Mouse (Mus musculus) liver, adult 2 months (tissue): ENCODE data around the gene Oprm1. TPM values are rescaled to one million over a fixed set of nuclear protein-coding genes. Genes with fewer than 3 reads are reported as not detected.
"Not testable (repeated sequence)": the region's sequence is repeated elsewhere in the genome, so short reads cannot be mapped to it uniquely, and the experiment has no call there.

ENCODE experiments used
- DNase-seq: peaks from one replicate; pipeline ENCODE4 v3.0.0-alpha.2; 2011; ENCODE audit warnings: low read depth, low spot score; ENCODE audit errors: extremely low read depth
- H3K27ac ChIP-seq: fragments of 200-500 bp; replicated peaks from 2 replicates; pipeline ENCODE4 v1.5.1; 2012; ENCODE audit warnings: low read depth, mild to moderate bottlenecking, control low read depth, inconsistent platforms, low read length; ENCODE audit not compliant: insufficient read depth
- H3K27me3 ChIP-seq: fragments of 200-500 bp; 2 replicates; pipeline ENCODE4 v1.6.1; 2012; ENCODE audit warnings: mild to moderate bottlenecking, moderate library complexity, low read length, inconsistent platforms; ENCODE audit not compliant: control insufficient read depth, insufficient read depth
- H3K36me3 ChIP-seq: fragments of 200-500 bp; 2 replicates; pipeline ENCODE4 v1.6.1; 2012; ENCODE audit warnings: low read length, inconsistent platforms; ENCODE audit not compliant: control insufficient read depth, insufficient read depth
- H3K4me1 ChIP-seq: fragments of 200-500 bp; 2 replicates; pipeline ENCODE4 v1.6.1; 2011; ENCODE audit warnings: low read length; ENCODE audit not compliant: control insufficient read depth, insufficient read depth
- H3K4me3 ChIP-seq: fragments of 200-500 bp; 2 replicates; pipeline ENCODE4 v1.5.1; 2011; ENCODE audit warnings: low read depth, mild to moderate bottlenecking, control low read depth, low read length, moderate library complexity; ENCODE audit not compliant: insufficient read depth
- H3K79me2 ChIP-seq: fragments of 200-500 bp; 2 replicates; pipeline ENCODE4 v1.6.1; 2012; ENCODE audit warnings: inconsistent platforms, mild to moderate bottlenecking, low read length, moderate library complexity; ENCODE audit not compliant: control insufficient read depth, insufficient read depth
- H3K9ac ChIP-seq: fragments of 200-500 bp; 2 replicates; pipeline ENCODE4 v1.6.1; 2012; ENCODE audit warnings: low read depth, mild to moderate bottlenecking, control low read depth, inconsistent platforms, low read length
- CTCF ChIP-seq: fragments of 200-500 bp; IDR thresholded peaks from 2 replicates; pipeline ENCODE4 v1.5.1; 2011; ENCODE audit warnings: low read depth, low read length, control low read depth
- POLR2A ChIP-seq: fragments of 200-500 bp; IDR thresholded peaks from 2 replicates; pipeline ENCODE4 v1.6.1; 2011; ENCODE audit warnings: low read length, control low read depth; ENCODE audit not compliant: insufficient read depth; ENCODE audit errors: extremely low read depth
- WGBS: fragments of 180-500 bp; shearing (Covaris S2); methylation state at CpG from one replicate; pipeline ENCODE4 v1.1.7; 2018; 5-methylcytosine and 5-hydroxymethylcytosine counted together
- polyA plus RNA-seq: library from polyadenylated mRNA; depleted of rRNA; stranded (reverse); fragments of >200 nt; gene quantifications from 2 replicates; pipeline ENCODE4 v1.2.3, GENCODE M21; 2012
- total RNA-seq: library from RNA; depleted of rRNA; stranded (reverse); fragments of >200 nt; gene quantifications from 2 replicates; pipeline ENCODE4 v1.2.3, GENCODE M21; 2014

The Oprm1 gene
- total and polyA plus RNA-seq, 2 experiments, result not detected

- Histone ChIP-seq H3K36me3 (no peaks in the 10 kb centered on the region), H3K9ac (no peak overlapping the region), H3K4me3 (no peak overlapping the region), H3K27ac (no peak overlapping the region), H3K79me2 (no peaks in the 10 kb centered on the region), H3K4me1 (no peaks in the 10 kb centered on the region), H3K27me3 (no peaks in the 10 kb centered on the region)
- DNase-seq, result no peak
- no peak for TF ChIP-seq POLR2A
- TF ChIP-seq CTCF, result no peak
- whole genome bisulfite sequencing, result 82% methylated on average over 2 of the region's 2 CpGs
These were observed 90.5 kb downstream of the Oprm1 start for GRCm38 (mm10) chr10:6848834-6849233.

GRCm38 (mm10) chr10:6855812-6856211 lies 97.5 kb downstream of the Oprm1 start:
- DNase-seq, result no peak

GRCm38 (mm10) chr10:6871418-6872072 lies 113.2 kb downstream of the Oprm1 start:
- no peaks in the 10 kb centered on the region for H3K36me3 ChIP-seq
- no peaks in the 10 kb centered on the region for H3K27me3 ChIP-seq
- H3K79me2 ChIP-seq, result no peaks in the 10 kb centered on the region
- DNase-seq, result no peak
- TF ChIP-seq CTCF, result no peak
- no peak for TF ChIP-seq POLR2A
- no peak overlapping the region for H3K9ac ChIP-seq
- WGBS, result 83% methylated on average over 7 of the region's 7 CpGs
- H3K27ac ChIP-seq, result no peak overlapping the region
- H3K4me3 ChIP-seq, result no peak overlapping the region
- no peaks in the 10 kb centered on the region for H3K4me1 ChIP-seq

More at GRCm38 (mm10) chr10:6855812-6856211, 97.5 kb downstream of the Oprm1 start:
- Histone ChIP-seq H3K9ac (no peak overlapping the region), H3K4me1 (no peaks in the 10 kb centered on the region), H3K27ac (no peak overlapping the region), H3K4me3 (no peak overlapping the region), H3K79me2 (no peaks in the 10 kb centered on the region), H3K27me3 (no peaks in the 10 kb centered on the region), H3K36me3 (no peaks in the 10 kb centered on the region)
- 83% methylated on average over 3 of the region's 3 CpGs for WGBS
- TF ChIP-seq POLR2A (no peak), CTCF (no peak)

- no peak overlapping the region for H3K9ac ChIP-seq
- WGBS, result 85% methylated on average over 1 of the region's 1 CpGs
These were observed 115.6 kb downstream of the Oprm1 start for GRCm38 (mm10) chr10:6873917-6874316.

GRCm38 (mm10) chr10:6878276-6878881 lies 120.1 kb downstream of the Oprm1 start:
- 85% methylated on average over 2 of the region's 2 CpGs for WGBS
- Histone ChIP-seq H3K4me3 (no peak overlapping the region), H3K36me3 (no peaks in the 10 kb centered on the region), H3K27me3 (no peaks in the 10 kb centered on the region), H3K27ac (no peak overlapping the region), H3K4me1 (no peaks in the 10 kb centered on the region), H3K9ac (no peak overlapping the region), H3K79me2 (no peaks in the 10 kb centered on the region)
- no peak for DNase-seq
- TF ChIP-seq CTCF (no peak), POLR2A (no peak)

More at GRCm38 (mm10) chr10:6873917-6874316, 115.6 kb downstream of the Oprm1 start:
- Histone ChIP-seq H3K79me2 (no peaks in the 10 kb centered on the region), H3K27ac (no peak overlapping the region), H3K36me3 (no peaks in the 10 kb centered on the region), H3K4me3 (no peak overlapping the region), H3K4me1 (no peaks in the 10 kb centered on the region), H3K27me3 (no peaks in the 10 kb centered on the region)
- TF ChIP-seq CTCF (no peak), POLR2A (no peak)
- DNase-seq, result no peak

GRCm38 (mm10) chr10:6882041-6882440 lies 123.7 kb downstream of the Oprm1 start:
- 97% methylated on average over 1 of the region's 1 CpGs for WGBS
- H3K36me3 ChIP-seq, H3K27ac ChIP-seq, H3K9ac ChIP-seq, H3K27me3 ChIP-seq, DNase-seq, H3K4me3 ChIP-seq, H3K79me2 ChIP-seq, H3K4me1 ChIP-seq: not testable (repeated sequence)
